Mouse (Mus musculus): Measurements from ENCODE around the gene Noto. TPM values are rescaled to one million over a fixed set of nuclear protein-coding genes. Genes with fewer than 3 reads are reported as not detected.

Noto gene
- total RNA-seq (2021): not detected
- long read RNA-seq, experiment 1: 0 reads
- long read RNA-seq, experiment 2: 0 reads

- no peak for DNase-seq
- intact Hi-C loops (cut with DNase I): no loop called here
Observed at GRCm38 (mm10) chr6:85423836-85424379, at the start of gene Noto. Gene Noto (plus strand): TSS chr6:85423886.

- DNase-seq: peak; percentile 22 to 48
- intact Hi-C loops (cut with DNase I): no loop called here
Observed at GRCm38 (mm10) chr6:85373951-85374733, 49.5 kb upstream of the Noto start, which contains the start of gene Rab11fip5. Gene Rab11fip5 (minus strand): TSS chr6:85374634.

DNA sequence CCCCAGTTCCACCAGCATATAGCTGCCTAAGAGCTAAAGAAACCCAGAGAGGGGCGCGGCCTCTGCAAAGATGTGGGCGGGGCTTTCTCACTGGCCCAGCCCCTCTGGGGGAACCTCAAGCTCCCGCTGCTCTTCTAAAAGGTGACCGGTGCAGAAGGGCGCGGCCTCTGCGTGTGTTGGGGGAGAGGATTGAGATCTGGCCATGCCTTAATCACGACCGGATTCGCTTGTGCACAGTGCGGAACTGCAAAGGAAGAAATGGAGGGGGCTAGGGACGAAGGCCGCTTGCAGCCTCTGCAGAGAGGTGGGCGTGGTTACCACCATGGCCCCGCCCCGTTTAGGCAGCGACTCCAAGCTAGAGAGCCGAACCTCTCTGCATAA, 49.0 kb upstream of the Noto start:
- peak; percentile 95 for DNase-seq
- intact Hi-C loops (cut with DNase I): no loop called here

DNA sequence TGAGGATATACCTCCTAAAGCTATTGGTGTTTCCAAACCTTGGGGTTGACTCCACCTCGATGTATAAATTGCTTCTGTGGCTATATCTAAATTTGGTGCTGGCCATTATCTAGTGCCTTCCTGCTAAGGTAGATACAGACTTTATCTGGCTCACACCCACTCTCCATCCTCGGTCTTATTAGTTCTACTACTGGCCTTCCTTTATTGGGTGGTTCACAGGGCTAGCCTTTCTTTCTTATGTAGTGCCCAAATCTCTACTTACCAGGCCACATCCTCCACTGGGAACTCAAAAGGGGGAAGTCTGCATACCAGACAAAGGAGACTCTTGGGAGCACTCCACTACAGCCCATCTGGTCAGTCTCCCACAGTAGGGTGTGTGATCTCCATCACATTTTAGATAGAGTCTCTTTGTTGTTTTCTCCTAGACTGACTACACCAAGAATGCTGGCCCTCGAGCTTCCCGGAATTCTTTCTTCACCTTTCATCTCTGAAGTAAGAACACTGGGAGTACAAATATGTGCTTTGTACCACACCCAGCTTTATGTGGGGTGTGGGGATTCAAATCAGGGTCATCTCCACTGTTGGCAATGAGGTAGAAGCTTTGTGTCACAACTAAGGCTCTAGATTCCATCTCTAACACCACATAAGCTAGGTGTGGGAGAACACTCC, 46.5 kb upstream of the Noto start:
- DNase-seq: no peak
- intact Hi-C loops (cut with DNase I): no loop called here

DNA sequence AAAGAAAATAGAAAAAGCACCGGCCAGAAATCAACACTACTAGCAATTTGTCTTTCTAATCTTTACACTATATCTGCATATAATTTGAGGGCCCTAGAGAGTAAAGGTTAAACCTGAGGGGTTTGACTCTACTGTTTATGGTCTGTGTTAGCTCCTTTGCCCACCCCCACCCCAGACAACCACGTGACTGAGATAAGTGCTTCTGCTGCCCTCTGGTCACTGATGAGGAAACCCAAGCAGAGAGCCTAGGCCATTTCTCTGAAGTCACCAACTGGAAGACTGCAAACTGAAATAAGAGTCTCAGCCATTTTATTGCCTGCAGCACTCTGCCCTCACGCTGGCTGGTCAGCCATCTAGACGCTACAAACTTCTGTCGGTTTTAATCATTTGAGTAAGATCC, 45.8 kb upstream of the Noto start:
- intact Hi-C loops (cut with DNase I): no loop called here
- DNase-seq: no peak

GRCm38 (mm10) chr6:85378629-85379028, 45.1 kb upstream of the Noto start:
- intact Hi-C loops (cut with DNase I): no loop called here
- DNase-seq: no peak

GRCm38 (mm10) chr6:85380201-85380900, 43.3 kb upstream of the Noto start:
- intact Hi-C loops (cut with DNase I): no loop called here
- DNase-seq: peak; percentile 66 to 77

DNA sequence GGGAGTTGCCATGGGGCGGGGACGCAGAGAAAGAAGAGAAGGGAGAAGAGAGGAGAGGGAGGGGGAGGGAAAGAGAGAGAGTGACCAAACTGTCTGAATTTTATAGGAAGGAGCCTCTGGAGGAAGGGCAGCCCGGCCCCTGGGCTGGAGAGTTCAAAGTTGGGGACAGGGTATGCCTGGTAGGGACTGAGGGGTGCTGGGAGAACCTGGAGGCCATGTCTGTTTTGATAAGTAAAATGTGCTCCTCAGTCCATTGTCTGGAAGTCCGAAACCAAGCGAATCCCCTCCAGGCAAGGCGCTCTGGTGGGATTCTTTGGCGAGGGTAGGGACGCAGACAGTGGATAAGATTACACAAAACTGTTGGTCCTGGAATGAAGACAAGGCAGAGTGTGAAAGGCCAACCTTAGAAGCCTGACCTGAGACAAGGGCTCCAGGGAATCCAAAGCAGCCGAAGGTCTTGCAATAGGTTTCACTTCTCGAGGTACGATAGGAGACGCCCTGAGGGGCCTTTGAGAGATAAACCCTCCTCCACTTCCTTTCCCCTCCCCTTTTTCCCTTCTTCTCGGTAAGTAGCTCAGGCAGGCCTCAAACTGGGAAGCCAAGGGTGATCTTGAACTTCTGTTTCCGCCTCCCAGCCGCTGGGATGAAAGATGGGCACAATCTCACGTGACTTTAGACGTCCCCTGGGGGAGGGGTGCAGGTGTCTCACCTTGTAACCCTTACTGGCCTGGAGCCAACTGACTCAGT, 42.6 kb upstream of the Noto start:
- DNase-seq: no peak
- intact Hi-C loops (cut with DNase I): loop anchor here (1.0 kb wide), 1 partner anchor 35 kb away; no protein-coding TSS in a partner anchor

DNA sequence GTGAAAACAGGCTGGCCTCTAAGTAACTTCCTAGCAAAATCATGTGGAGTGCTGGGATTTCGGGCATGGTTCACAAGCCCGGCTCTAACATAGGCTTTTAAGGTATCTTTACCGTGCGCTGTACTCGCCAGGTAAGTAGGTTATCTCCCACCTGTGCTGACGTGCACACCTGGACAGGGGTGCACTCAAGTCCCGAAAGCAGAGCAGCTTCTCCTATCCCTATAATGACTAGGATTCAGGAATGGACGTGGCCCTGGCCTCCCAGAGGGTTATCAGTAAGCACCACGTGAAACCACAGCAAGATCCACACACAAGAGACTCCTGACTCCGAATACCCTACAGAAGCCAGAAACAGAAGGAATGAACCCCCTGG, 42.1 kb upstream of the Noto start:
- DNase-seq: no peak
- intact Hi-C loops (cut with DNase I): loop anchor here (1.0 kb wide), 1 partner anchor 35 kb away; no protein-coding TSS in a partner anchor

DNA sequence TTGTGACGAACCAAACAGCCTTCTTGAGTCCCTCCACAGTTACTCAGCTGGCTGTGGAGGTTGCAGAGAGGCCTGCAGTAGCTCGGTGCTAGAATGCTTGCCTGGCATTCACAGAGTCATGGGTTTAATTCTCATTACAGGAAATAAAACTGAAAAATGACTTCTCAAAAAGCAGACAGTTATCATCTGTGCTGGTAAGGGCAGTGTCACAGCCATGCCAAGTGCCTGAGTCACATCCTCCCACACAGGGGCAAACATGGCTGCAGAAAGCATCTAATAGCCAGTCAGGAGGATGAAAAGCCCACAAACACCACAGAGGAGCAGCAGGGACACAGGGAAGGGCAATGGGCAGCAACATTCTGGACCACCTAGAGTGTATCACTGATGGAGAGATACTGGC, 40.9 kb upstream of the Noto start:
- intact Hi-C loops (cut with DNase I): no loop called here
- no peak for DNase-seq

DNA sequence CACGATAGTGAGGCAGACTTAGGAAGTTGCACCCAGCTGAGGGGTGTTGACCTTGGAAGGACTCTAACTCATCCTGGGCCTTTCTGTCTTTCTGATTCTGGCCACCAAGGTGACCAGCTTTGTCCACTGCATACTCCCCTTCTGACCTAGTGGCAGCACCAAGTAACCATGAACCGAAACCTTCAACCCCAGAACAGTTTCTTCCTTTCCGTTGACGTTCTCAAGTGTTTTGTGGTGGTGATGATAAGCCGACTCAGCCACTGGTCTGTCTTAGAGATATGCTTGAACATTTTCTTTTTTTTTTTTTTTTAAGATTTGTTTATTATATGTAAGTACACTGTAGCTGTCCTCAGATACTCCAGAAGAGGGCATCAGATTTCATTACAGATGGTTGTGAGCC, 35.1 kb upstream of the Noto start:
- intact Hi-C loops (cut with DNase I): no loop called here

GRCm38 (mm10) chr6:85391803-85392202, 31.9 kb upstream of the Noto start:
- DNase-seq: peak; percentile 42 to 43
- intact Hi-C loops (cut with DNase I): loop anchor here (2.0 to 5.0 kb wide), 3 partner anchors 45 to 230 kb away; no protein-coding TSS in a partner anchor

More for the DNA sequence above, 35.1 kb upstream of the Noto start:
- no peak for DNase-seq

- no peak for DNase-seq
- intact Hi-C loops (cut with DNase I): no loop called here
Observed at GRCm38 (mm10) chr6:85395360-85395759, 28.3 kb upstream of the Noto start.

DNA sequence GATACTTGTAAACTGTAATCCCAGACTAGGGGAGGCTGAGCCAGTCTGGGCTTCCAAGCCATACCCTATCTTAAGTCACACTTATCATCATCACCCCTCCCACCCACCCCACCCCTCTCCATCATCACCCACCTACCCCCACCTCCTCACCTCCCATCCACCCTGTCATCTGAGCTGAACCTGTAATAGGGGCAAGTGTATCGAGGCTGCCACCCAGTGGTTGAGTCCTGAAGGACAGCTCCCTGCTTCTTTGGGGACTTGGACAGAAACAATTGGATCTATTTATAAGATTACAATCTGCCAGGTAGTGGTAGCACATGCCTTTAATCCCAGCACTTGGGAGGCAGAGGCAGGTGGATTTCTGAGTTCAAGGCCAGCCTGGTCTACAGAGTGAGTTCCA, 26.5 kb upstream of the Noto start:
- intact Hi-C loops (cut with DNase I): no loop called here
- peak; percentile 22 to 38 for DNase-seq

DNA sequence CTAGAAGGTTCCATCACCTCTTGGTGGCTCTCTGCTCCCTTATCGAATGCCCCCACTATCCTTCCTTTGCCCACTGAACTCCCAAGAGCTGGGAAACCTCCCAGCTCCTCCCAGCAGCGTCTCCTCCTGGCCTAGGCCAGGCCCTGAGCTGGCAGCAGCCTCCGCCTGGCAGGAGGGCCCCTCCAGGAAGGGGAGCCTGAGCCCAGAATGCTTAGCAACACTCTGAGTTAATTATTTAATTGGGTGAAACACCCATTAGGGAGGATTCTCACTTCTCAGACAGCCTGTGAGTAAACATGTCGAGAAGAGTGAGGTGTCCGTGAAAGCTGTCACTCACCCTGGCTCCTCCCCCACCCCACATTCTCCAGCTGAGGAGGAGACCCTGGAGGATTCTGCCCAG, 24.0 kb upstream of the Noto start:
- no peak for DNase-seq
- intact Hi-C loops (cut with DNase I): no loop called here

GRCm38 (mm10) chr6:85402613-85403012, 21.1 kb upstream of the Noto start:
- DNase-seq: no peak
- intact Hi-C loops (cut with DNase I): no loop called here

GRCm38 (mm10) chr6:85403039-85403438, 20.6 kb upstream of the Noto start:
- DNase-seq: no peak
- intact Hi-C loops (cut with DNase I): no loop called here

DNA sequence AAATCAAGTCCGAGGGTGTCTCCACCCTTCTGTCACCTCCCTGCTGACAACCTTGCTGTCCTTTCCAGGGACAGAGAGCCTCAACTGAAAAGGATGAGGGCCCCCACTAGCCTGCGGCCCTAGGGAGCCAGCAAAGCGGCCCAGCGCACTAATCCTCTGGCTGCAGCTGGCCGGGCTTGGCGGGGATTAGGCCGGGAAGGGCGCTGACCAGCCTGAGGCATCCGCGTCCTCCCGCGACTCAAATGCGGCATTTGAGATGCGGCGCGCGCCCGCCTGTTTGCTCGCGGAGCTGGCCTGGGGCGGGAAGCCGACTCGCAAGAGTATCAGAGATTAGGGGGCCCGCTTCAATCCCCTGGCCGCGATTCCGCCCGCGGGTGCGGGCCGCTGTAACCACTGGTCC, 14.7 kb upstream of the Noto start:
- intact Hi-C loops (cut with DNase I): loop anchor here (5.0 kb wide), 1 partner anchor 257 kb away; no protein-coding TSS in a partner anchor
- DNase-seq: no peak

- DNase-seq: peak; percentile 20 to 29
- intact Hi-C loops (cut with DNase I): no loop called here
Observed at GRCm38 (mm10) chr6:85410771-85411273, 12.9 kb upstream of the Noto start.

DNA sequence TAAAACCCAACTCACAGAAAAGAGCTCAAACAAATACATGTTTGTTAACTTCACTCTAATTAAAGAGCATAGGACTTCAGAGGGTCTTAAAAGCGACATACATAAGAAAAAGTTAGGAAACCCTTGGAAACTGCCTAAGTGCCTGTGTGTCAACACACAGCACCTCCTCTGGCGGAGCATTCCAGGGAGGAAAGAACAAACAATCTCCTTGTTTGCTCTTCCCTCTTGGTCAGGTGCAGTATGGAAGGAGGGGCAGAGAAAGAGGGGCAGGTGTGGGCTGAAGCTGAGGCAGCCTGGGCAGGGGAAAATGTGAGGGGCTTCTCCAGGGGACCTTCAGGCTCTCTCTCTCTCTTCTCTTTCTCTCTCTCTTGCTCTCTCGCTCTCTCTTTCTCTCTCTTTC, 7.9 kb upstream of the Noto start:
- DNase-seq: no peak
- intact Hi-C loops (cut with DNase I): no loop called here
